Mouse (Mus musculus) spleen, adult 12 weeks (tissue): Measurements from ENCODE around the gene Gpx8.
"Not testable (repeated sequence)": the region's sequence is repeated elsewhere in the genome, so short reads cannot be mapped to it uniquely, and the experiment has no call there.

Experiments
- DNase-seq: peaks from one replicate; pipeline ENCODE4 v3.0.0; 2022; ENCODE audit warnings: low spot score

The Gpx8 gene

GRCm38 (mm10) chr13:113023274-113024143 lies 22.7 kb downstream of the Gpx8 start:
- no peak for DNase-seq

GRCm38 (mm10) chr13:113022467-113022866 lies 23.7 kb downstream of the Gpx8 start:
- DNase-seq = no peak

- no peak for DNase-seq
These were observed 24.7 kb downstream of the Gpx8 start for GRCm38 (mm10) chr13:113021521-113021920.

GRCm38 (mm10) chr13:113013174-113013953 lies 32.8 kb downstream of the Gpx8 start:
- not testable (repeated sequence) for DNase-seq

- no peak for DNase-seq
These were observed 33.5 kb downstream of the Gpx8 start for GRCm38 (mm10) chr13:113012683-113013082.

GRCm38 (mm10) chr13:113000576-113001318 lies 45.5 kb downstream of the Gpx8 start:
- no peak for DNase-seq

GRCm38 (mm10) chr13:113000090-113000489 lies 46.1 kb downstream of the Gpx8 start:
- no peak for DNase-seq

GRCm38 (mm10) chr13:112998427-112999201 lies 47.6 kb downstream of the Gpx8 start:
- DNase-seq = no peak

- DNase-seq = no peak
These were observed 48.8 kb downstream of the Gpx8 start for GRCm38 (mm10) chr13:112997369-112997768.

GRCm38 (mm10) chr13:112996407-112996806 lies 49.8 kb downstream of the Gpx8 start:
- DNase-seq = no peak

GRCm38 (mm10) chr13:112994191-112994590 lies 52.0 kb downstream of the Gpx8 start:
- DNase-seq = no peak

- no peak for DNase-seq
These were observed 52.6 kb downstream of the Gpx8 start, which contains the start of gene Mcidas for GRCm38 (mm10) chr13:112993531-112994152. Gene Mcidas, plus strand, starts transcription at chr13:112993845.
